Mouse (Mus musculus) heart, adult 2 months (tissue): Measurements from ENCODE around the gene Atg101. TPM values are rescaled to one million over a fixed set of nuclear protein-coding genes. Genes with fewer than 3 reads are reported as not detected.

ENCODE experiments used
- DNase-seq, 2 experiments: peaks; one replicate each; pipeline ENCODE4 v3.0.0; 2021
- H3K27ac ChIP-seq: fragments of 200-600 bp; 2 replicates; pipeline ENCODE4 v1.8.1; 2022
- H3K27me3 ChIP-seq: fragments of 200-500 bp; 2 replicates; pipeline ENCODE4 v1.6.1; 2012; ENCODE audit warnings: mild to moderate bottlenecking, low read length, inconsistent platforms, mixed read lengths; ENCODE audit not compliant: control insufficient read depth, insufficient read depth
- H3K36me3 ChIP-seq: fragments of 200-500 bp; 2 replicates; pipeline ENCODE4 v1.6.1; 2012; ENCODE audit warnings: low read length, inconsistent platforms; ENCODE audit not compliant: control insufficient read depth, insufficient read depth
- H3K4me1 ChIP-seq: fragments of 200-500 bp; 2 replicates; pipeline ENCODE4 v1.6.1; 2011; ENCODE audit warnings: low read length; ENCODE audit not compliant: control insufficient read depth, insufficient read depth
- H3K4me3 ChIP-seq: fragments of 200-600 bp; 2 replicates; pipeline ENCODE4 v1.8.1; 2022
- H3K79me2 ChIP-seq: fragments of 200-500 bp; replicated peaks from 2 replicates; pipeline ENCODE4 v1.6.1; 2012; ENCODE audit warnings: mild to moderate bottlenecking, inconsistent platforms, low read length, moderate library complexity, mixed read lengths; ENCODE audit not compliant: control insufficient read depth, insufficient read depth
- H3K9ac ChIP-seq: fragments of 200-500 bp; 2 replicates; pipeline ENCODE4 v1.6.1; 2012; ENCODE audit warnings: low read depth, mild to moderate bottlenecking, control low read depth, inconsistent platforms, low read length, mixed read lengths
- CTCF ChIP-seq: fragments of 200-600 bp; IDR thresholded peaks from 2 replicates; pipeline ENCODE4 v1.8.1; 2022; ENCODE audit warnings: antibody characterized with exemption, mild to moderate bottlenecking, moderate library complexity
- EP300 ChIP-seq: fragments of 200-500 bp; IDR thresholded peaks from 2 replicates; pipeline ENCODE4 v1.6.1; 2011; ENCODE audit warnings: low read depth, low read length, control low read depth; ENCODE audit not compliant: insufficient read depth
- POLR2A ChIP-seq: fragments of 200-500 bp; IDR thresholded peaks from 2 replicates; pipeline ENCODE4 v1.6.1; 2011; ENCODE audit warnings: mild to moderate bottlenecking, low read depth, low read length, control low read depth; ENCODE audit not compliant: insufficient read depth
- WGBS: fragments of 180-500 bp; shearing (Covaris S2); methylation state at CpG from one replicate; pipeline ENCODE4 v1.1.7; 2018; 5-methylcytosine and 5-hydroxymethylcytosine counted together
- intact Hi-C: fragments of 180-260 bp; cut with DNase I; formaldehyde crosslinking; loops from one replicate; pipeline ENCODE4 v1.15.1; 2025
- polyA plus RNA-seq: library from polyadenylated mRNA; depleted of rRNA; stranded (reverse); fragments of >200 nt; gene quantifications from 2 replicates; pipeline ENCODE4 v1.2.3, GENCODE M21; 2012
- total RNA-seq, 2 experiments: library from RNA; stranded (reverse); gene quantifications; 2 replicates each; pipeline ENCODE4 v1.2.3; 2021

Gene Atg101
- total and polyA plus RNA-seq, 3 experiments: 21.2 to 26.4 (median 22.4) TPM

DNA sequence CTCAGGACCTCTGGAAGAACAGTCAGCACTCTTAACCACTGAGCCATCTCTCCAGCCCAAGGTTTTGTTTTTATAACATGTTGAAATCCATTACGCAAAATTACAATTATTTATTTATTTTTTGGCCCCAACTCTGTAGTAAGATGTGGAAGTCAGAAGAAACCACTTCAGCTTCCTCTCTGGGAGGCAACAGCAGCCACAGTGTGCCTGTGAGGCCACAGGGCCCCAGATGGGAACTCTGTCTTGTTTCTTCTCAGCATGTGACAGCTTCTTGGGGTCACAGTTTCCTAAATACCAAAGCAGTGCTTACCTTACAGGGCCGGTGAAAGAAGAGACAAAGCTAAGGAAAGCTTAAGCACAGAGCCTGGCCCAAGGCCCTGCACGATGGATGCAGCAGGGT, 40.1 kb upstream of the Atg101 start:
- H3K4me1 ChIP-seq: peaks cover 13% of the 10 kb centered on the region
- TF ChIP-seq POLR2A (no peak), EP300 (no peak), CTCF (no peak)
- no peak overlapping the region for H3K4me3 ChIP-seq
- no peak overlapping the region for H3K27ac ChIP-seq
- H3K9ac ChIP-seq: no peak overlapping the region
- DNase-seq: no peak
- no peaks in the 10 kb centered on the region; the same call in 1 of the 2 replicates for H3K36me3 ChIP-seq
- WGBS: 81% methylated on average over 3 of the region's 3 CpGs
- intact Hi-C loops: no loop called here
- H3K27me3 ChIP-seq: no peaks in the 10 kb centered on the region
- no peaks in the 10 kb centered on the region for H3K79me2 ChIP-seq

GRCm38 (mm10) chr15:101246231-101247154, 37.6 kb upstream of the Atg101 start:
- WGBS: 1% methylated on average over 56 of the region's 56 CpGs

GRCm38 (mm10) chr15:101247155-101247498, 36.9 kb upstream of the Atg101 start:
- Histone ChIP-seq H3K9ac (no peak overlapping the region), H3K36me3 (no peaks in the 10 kb centered on the region; the same call in 1 of the 2 replicates), H3K4me3 (no peak overlapping the region), H3K79me2 (no peaks in the 10 kb centered on the region), H3K27me3 (no peaks in the 10 kb centered on the region), H3K27ac (peak overlapping the region; percentile 93), H3K4me1 (peaks cover 13% of the 10 kb centered on the region)
- intact Hi-C loops: loop anchor here (1.0 kb wide), 1 partner anchor 19 kb away; no protein-coding TSS in a partner anchor
- TF ChIP-seq POLR2A: no peak
- no peak for TF ChIP-seq EP300
- TF ChIP-seq CTCF: no peak
- WGBS: 58% methylated on average over 1 of the region's 1 CpGs
- DNase-seq: peak in 1 of 2 experiments; percentile 38

More at GRCm38 (mm10) chr15:101246231-101247154, 37.6 kb upstream of the Atg101 start:
- H3K36me3 ChIP-seq: no peaks in the 10 kb centered on the region; the same call in 1 of the 2 replicates
- DNase-seq: peak; percentile 96 to 99
- H3K4me1 ChIP-seq: peaks cover 13% of the 10 kb centered on the region
- intact Hi-C loops: loop anchor here (1.0 kb wide), 1 partner anchor 20 kb away; no protein-coding TSS in a partner anchor
- peak; percentile 73 for TF ChIP-seq EP300
- peak; percentile 59 for TF ChIP-seq POLR2A
- peak; percentile 69 for TF ChIP-seq CTCF
- H3K27ac ChIP-seq: peak overlapping the region; percentile 93
- H3K4me3 ChIP-seq: peak overlapping the region; percentile 31
- no peaks in the 10 kb centered on the region for H3K79me2 ChIP-seq
- no peaks in the 10 kb centered on the region for H3K27me3 ChIP-seq
- peak overlapping the region; percentile 37 for H3K9ac ChIP-seq

DNA sequence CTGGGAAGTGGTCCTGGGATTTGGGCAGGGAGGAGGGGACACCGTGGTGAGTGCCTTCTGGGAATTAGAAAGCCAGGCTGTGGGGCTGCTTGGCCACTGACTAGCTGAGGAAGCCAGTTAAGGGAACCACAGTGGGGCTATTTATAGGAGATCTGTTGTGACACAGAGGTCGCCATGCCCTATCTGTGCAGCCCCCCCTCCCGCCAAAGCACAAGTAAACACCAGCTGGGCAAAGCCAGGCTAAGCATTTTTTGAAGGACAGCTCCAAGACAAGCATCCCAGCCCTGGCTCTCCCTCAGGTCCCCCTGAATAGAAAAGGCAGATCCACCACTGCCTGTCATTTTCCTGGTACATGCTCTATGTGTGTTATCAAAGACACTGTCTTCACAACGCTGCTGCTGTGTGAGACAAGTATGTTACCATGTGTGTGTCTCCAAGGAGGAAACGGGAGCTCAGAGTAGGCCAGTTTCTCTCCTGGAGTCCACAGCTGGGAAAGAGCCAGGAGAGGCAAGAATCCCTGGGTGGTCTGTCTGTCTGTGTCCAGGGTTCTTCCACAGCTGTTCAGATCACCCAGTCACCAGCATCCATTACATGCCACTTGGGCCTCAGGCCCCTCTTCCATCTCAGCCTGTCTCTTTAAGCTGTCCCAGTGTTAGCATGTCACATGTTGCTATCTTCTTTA, 35.9 kb upstream of the Atg101 start:
- no peak for TF ChIP-seq POLR2A
- TF ChIP-seq EP300: no peak
- no peak for TF ChIP-seq CTCF
- 7% methylated on average over 5 of the region's 5 CpGs for whole genome bisulfite sequencing

DNA sequence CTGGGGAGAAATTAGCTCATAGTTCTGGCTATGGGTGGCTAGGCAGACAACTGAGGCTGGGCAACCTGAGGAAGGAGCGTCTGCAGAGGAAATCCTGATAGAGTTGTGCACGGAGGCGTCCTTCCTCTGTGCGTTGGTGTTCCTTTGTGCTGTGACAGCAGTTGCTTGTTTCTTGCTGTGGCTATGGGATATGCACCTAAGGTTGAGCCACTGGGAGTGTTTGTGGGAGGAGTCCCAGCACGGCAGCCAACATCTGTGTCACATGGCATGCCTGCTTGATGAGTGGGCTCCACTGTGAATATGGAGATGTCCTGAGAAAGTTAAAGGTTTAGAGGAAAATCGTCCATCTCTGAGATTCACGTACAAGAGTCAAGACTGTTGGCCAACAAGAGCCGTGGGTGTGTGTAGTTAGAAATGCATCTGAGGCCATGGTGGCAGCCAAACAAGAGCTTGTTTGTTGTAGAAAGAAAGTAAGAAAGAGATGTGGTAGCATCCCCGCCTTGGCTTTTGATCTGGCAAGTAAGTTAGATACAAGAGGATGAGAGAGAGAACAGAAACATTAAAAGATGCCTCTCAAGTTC, 33.8 kb upstream of the Atg101 start:
- intact Hi-C loops: no loop called here
- no peak for DNase-seq
- Histone ChIP-seq H3K27me3 (no peaks in the 10 kb centered on the region), H3K4me3 (no peak overlapping the region), H3K9ac (no peak overlapping the region), H3K4me1 (peaks cover 19% of the 10 kb centered on the region), H3K79me2 (no peaks in the 10 kb centered on the region), H3K36me3 (no peaks in the 10 kb centered on the region; the same call in 1 of the 2 replicates), H3K27ac (no peak overlapping the region)
- TF ChIP-seq CTCF: no peak
- no peak for TF ChIP-seq EP300
- TF ChIP-seq POLR2A: no peak
- 69% methylated on average over 9 of the region's 9 CpGs for WGBS

More for the DNA sequence above, 35.9 kb upstream of the Atg101 start:
- H3K4me3 ChIP-seq: no peak overlapping the region
- peak in 1 of 2 experiments; percentile 70 for DNase-seq
- H3K27me3 ChIP-seq: no peaks in the 10 kb centered on the region
- 0 out of 2 replicates have a peak overlapping the region, but pooled peaks have one; percentile 34 for H3K9ac ChIP-seq
- H3K4me1 ChIP-seq: peaks cover 15% of the 10 kb centered on the region
- intact Hi-C loops: no loop called here
- H3K27ac ChIP-seq: peak overlapping the region; percentile 93
- no peaks in the 10 kb centered on the region for H3K79me2 ChIP-seq
- H3K36me3 ChIP-seq: no peaks in the 10 kb centered on the region; the same call in 1 of the 2 replicates
